Mouse (Mus musculus) myocyte (in vitro differentiated cells): ENCODE data around the gene Pkd2l1.

Experiments used
- POLR2A ChIP-seq: IDR thresholded peaks from one replicate; pipeline ENCODE4 v1.6.1; 2011; ENCODE audit warnings: low read depth, mild to moderate bottlenecking, control low read depth, moderate library complexity; ENCODE audit not compliant: insufficient read length
- POLR2AphosphoS2 ChIP-seq: IDR thresholded peaks from one replicate; pipeline ENCODE4 v1.6.1; 2011; ENCODE audit warnings: low read depth, control low read depth; ENCODE audit not compliant: insufficient read length
- TCF12 ChIP-seq: IDR thresholded peaks from one replicate; pipeline ENCODE4 v1.6.1; 2011; ENCODE audit warnings: mild to moderate bottlenecking, control low read depth; ENCODE audit not compliant: poor library complexity, insufficient read depth, severe bottlenecking
- USF1 ChIP-seq: IDR thresholded peaks from one replicate; pipeline ENCODE4 v1.6.1; 2011; ENCODE audit warnings: low read depth, mild to moderate bottlenecking, control low read depth, moderate library complexity

DNA sequence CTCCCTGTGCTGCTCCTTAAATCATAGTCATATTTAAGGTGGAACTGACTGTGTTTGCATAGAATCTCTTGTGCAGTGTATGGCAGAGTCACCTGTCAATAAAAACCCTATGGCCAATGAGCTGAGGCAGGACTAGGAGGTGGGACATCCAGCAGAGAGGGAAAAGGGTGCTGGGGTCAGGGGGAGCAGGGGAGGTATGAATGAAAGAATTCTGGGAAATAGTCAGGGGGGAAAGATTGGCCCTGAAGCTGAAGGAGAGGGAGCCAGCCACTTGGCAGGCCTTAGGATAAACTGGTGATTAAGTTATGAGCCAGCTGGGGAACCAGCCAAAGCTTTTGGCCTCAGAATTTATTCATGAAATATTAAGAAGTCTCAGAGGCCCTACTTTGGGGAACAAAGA lies 83.2 kb downstream of the Pkd2l1 start:
- TF ChIP-seq POLR2AphosphoS2 (no peak), POLR2A (no peak), TCF12 (no peak), USF1 (no peak)
